Mouse (Mus musculus) neural tube, embryonic 14.5 days (tissue): ENCODE measurements around the gene Mrps16. TPM values are rescaled to one million over a fixed set of nuclear protein-coding genes. Genes with fewer than 3 reads are reported as not detected.

Source experiments
- ATAC-seq: fragments of 200-750 bp; cut with Nextera tagmentation; 2 replicates; pipeline ENCODE4 v1.8.0; 2017; ENCODE audit warnings: low read depth, mild to moderate bottlenecking, moderate TSS enrichment, moderate library complexity
- H3K27ac ChIP-seq: fragments of 300-500 bp; sonication (generic); 2 replicates; pipeline ENCODE4 v1.5.1; 2014; ENCODE audit warnings: low read depth, mild to moderate bottlenecking, control low read depth, low read length, moderate library complexity, mixed read lengths
- H3K27me3 ChIP-seq: fragments of 300-500 bp; sonication (generic); 2 replicates; pipeline ENCODE4 v1.6.1; 2014; ENCODE audit warnings: low read length; ENCODE audit not compliant: control insufficient read depth, insufficient read depth
- H3K36me3 ChIP-seq: fragments of 300-500 bp; sonication (generic); 2 replicates; pipeline ENCODE4 v1.6.1; 2014; ENCODE audit warnings: low read length, mixed read lengths; ENCODE audit not compliant: control insufficient read depth, insufficient read depth
- H3K4me1 ChIP-seq: fragments of 300-500 bp; sonication (generic); 2 replicates; pipeline ENCODE4 v1.6.1; 2014; ENCODE audit warnings: low read length; ENCODE audit not compliant: control insufficient read depth, insufficient read depth
- H3K4me2 ChIP-seq: fragments of 300-500 bp; sonication (generic); 2 replicates; pipeline ENCODE4 v1.6.1; 2014; ENCODE audit warnings: mild to moderate bottlenecking, low read depth, low read length, control low read depth
- H3K4me3 ChIP-seq: fragments of 300-500 bp; sonication (generic); 2 replicates; pipeline ENCODE4 v1.5.1; 2014; ENCODE audit warnings: low read depth, low read length, control low read depth, mixed read lengths
- H3K9ac ChIP-seq: fragments of 300-500 bp; sonication (generic); replicated peaks from 2 replicates; pipeline ENCODE4 v1.6.1; 2014; ENCODE audit warnings: low read depth, mild to moderate bottlenecking, control low read depth, low read length, mixed read lengths
- H3K9me3 ChIP-seq: fragments of 300-500 bp; sonication (generic); 2 replicates; pipeline ENCODE4 v1.6.1; 2016; ENCODE audit warnings: low read length; ENCODE audit not compliant: control insufficient read depth
- WGBS: fragments of 180-500 bp; shearing (Covaris S2); extraction: QIAGEN DNeasy Blood & Tissue Kit; methylation state at CpG from one replicate; pipeline ENCODE4 v1.1.7; 2014; 5-methylcytosine and 5-hydroxymethylcytosine counted together
- polyA plus RNA-seq: library from polyadenylated mRNA; unstranded; fragments of >200 nt; fragmentation: Nextera tagmentation; extraction: Ambion mirVana; gene quantifications from 2 replicates; pipeline ENCODE4 v1.2.1, GENCODE M21; 2014

The Mrps16 gene
- polyA plus RNA-seq, 1 experiment from 2014 or later: 71.2 TPM

- 47% methylated on average over 13 of the region's 13 CpGs for WGBS
- H3K4me3 ChIP-seq: no peak overlapping the region
- no peak overlapping the region for H3K4me2 ChIP-seq
- ATAC-seq: no peak
- H3K27me3 ChIP-seq: no peaks in the 10 kb centered on the region
- no peaks in the 10 kb centered on the region for H3K4me1 ChIP-seq
- H3K9ac ChIP-seq: no peak overlapping the region
- H3K27ac ChIP-seq: no peak overlapping the region
- no peaks in the 10 kb centered on the region for H3K9me3 ChIP-seq
- peaks cover 23% of the 10 kb centered on the region for H3K36me3 ChIP-seq
Measured at GRCm38 (mm10) chr14:20378313-20379061, 14.9 kb downstream of the Mrps16 start.

DNA sequence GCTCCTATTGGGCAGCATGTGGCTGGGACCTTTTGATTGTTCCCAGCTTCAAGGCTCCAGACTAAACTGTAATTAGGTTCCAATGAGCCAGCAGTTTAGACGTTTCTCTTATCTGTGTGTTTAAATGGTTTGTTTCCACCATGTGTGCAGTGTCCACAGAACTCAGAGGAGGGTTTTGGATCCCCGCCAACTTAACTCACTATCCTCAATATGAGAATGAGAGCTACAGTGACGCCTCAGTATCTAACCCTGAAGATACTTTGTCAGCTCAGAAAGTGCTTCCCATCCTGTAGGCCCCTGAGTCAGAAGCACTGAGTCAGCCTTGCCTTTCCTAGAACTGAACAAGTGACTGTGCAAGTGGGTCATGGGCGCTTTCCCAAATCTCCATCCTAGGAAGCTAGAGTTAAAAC lies 16.3 kb downstream of the Mrps16 start:
- H3K4me3 ChIP-seq: no peak overlapping the region
- peaks cover 18% of the 10 kb centered on the region for H3K36me3 ChIP-seq
- WGBS: 81% methylated on average over 4 of the region's 4 CpGs
- no peak overlapping the region for H3K4me2 ChIP-seq
- H3K4me1 ChIP-seq: no peaks in the 10 kb centered on the region
- no peaks in the 10 kb centered on the region for H3K9me3 ChIP-seq
- no peak for ATAC-seq
- no peaks in the 10 kb centered on the region for H3K27me3 ChIP-seq
- H3K27ac ChIP-seq: no peak overlapping the region
- H3K9ac ChIP-seq: no peak overlapping the region

GRCm38 (mm10) chr14:20371854-20372253 lies 21.6 kb downstream of the Mrps16 start:
- WGBS: 90% methylated on average over 1 of the region's 1 CpGs
- Histone ChIP-seq H3K4me2 (no peak overlapping the region), H3K4me1 (no peaks in the 10 kb centered on the region), H3K9ac (no peak overlapping the region), H3K36me3 (peaks cover 10% of the 10 kb centered on the region), H3K27ac (no peak overlapping the region), H3K9me3 (no peaks in the 10 kb centered on the region), H3K4me3 (no peak overlapping the region), H3K27me3 (no peaks in the 10 kb centered on the region)
- ATAC-seq: no peak

DNA sequence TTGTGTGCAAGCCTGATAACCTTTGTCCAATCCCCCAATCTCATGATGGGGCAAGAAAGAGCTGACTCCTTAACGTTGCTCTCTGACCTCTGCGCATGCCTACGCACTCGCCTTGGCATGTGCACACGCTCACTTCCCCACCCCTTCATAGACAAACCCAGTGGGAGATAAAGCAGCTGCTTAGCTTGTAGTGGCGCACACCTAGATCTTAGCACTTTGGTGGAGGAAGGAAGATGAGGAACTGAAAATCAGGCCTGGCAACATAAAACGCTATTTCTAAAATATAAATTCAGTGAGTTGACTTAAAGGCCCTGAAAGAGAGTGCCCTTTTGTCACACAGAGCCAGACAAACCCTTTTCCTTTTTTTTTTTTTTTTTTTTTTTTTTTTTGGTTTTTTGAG lies 22.6 kb downstream of the Mrps16 start:
- peaks cover 7% of the 10 kb centered on the region; the same call in 1 of the 2 replicates for H3K36me3 ChIP-seq
- no peak overlapping the region for H3K27ac ChIP-seq
- H3K9ac ChIP-seq: no peak overlapping the region
- 86% methylated on average over 7 of the region's 7 CpGs for WGBS
- no peak overlapping the region for H3K4me2 ChIP-seq
- H3K4me3 ChIP-seq: no peak overlapping the region
- H3K4me1 ChIP-seq: no peaks in the 10 kb centered on the region
- ATAC-seq: no peak
- H3K9me3 ChIP-seq: no peaks in the 10 kb centered on the region
- H3K27me3 ChIP-seq: no peaks in the 10 kb centered on the region

GRCm38 (mm10) chr14:20368271-20368670 lies 25.2 kb downstream of the Mrps16 start:
- WGBS: 99% methylated on average over 3 of the region's 3 CpGs
- H3K9ac ChIP-seq: no peak overlapping the region
- peaks cover 22% of the 10 kb centered on the region for H3K36me3 ChIP-seq
- no peak overlapping the region for H3K4me3 ChIP-seq
- H3K4me2 ChIP-seq: no peak overlapping the region
- no peaks in the 10 kb centered on the region for H3K4me1 ChIP-seq
- ATAC-seq: no peak
- no peaks in the 10 kb centered on the region for H3K27me3 ChIP-seq
- no peaks in the 10 kb centered on the region for H3K9me3 ChIP-seq
- no peak overlapping the region for H3K27ac ChIP-seq

- H3K36me3 ChIP-seq: peaks cover 51% of the 10 kb centered on the region
Measured at GRCm38 (mm10) chr14:20363230-20363629, 30.2 kb downstream of the Mrps16 start.

GRCm38 (mm10) chr14:20347991-20348541 lies 45.4 kb downstream of the Mrps16 start, which contains the start of the genes Ecd and Fam149b:
TSS of gene Ecd (minus strand) at chr14:20348121.
TSS of gene Fam149b (plus strand) at chr14:20348162.
- peak within 1 kb of the TSS; percentile 82 for H3K4me2 ChIP-seq
- peaks cover 13% of the 10 kb centered on the region for H3K4me1 ChIP-seq
- WGBS: under 1% methylated on average over 42 of the region's 42 CpGs
- H3K9me3 ChIP-seq: no peaks in the 10 kb centered on the region
- peaks cover 6% of the 10 kb centered on the region for H3K36me3 ChIP-seq
- ATAC-seq: peak; percentile 99
- H3K4me3 ChIP-seq: peak within 1 kb of the TSS; percentile 89
- H3K27ac ChIP-seq: peak within 1 kb of the TSS; percentile 93
- H3K27me3 ChIP-seq: no peaks in the 10 kb centered on the region
- H3K9ac ChIP-seq: peak within 1 kb of the TSS; percentile 94

More at GRCm38 (mm10) chr14:20363230-20363629, 30.2 kb downstream of the Mrps16 start:
- no peak for ATAC-seq
- H3K4me1 ChIP-seq: no peaks in the 10 kb centered on the region
- no peak overlapping the region for H3K9ac ChIP-seq
- H3K27ac ChIP-seq: no peak overlapping the region
- 96% methylated on average over 4 of the region's 4 CpGs for WGBS
- no peak overlapping the region for H3K4me2 ChIP-seq
- no peaks in the 10 kb centered on the region for H3K9me3 ChIP-seq
- no peak overlapping the region for H3K4me3 ChIP-seq
- no peaks in the 10 kb centered on the region for H3K27me3 ChIP-seq

DNA sequence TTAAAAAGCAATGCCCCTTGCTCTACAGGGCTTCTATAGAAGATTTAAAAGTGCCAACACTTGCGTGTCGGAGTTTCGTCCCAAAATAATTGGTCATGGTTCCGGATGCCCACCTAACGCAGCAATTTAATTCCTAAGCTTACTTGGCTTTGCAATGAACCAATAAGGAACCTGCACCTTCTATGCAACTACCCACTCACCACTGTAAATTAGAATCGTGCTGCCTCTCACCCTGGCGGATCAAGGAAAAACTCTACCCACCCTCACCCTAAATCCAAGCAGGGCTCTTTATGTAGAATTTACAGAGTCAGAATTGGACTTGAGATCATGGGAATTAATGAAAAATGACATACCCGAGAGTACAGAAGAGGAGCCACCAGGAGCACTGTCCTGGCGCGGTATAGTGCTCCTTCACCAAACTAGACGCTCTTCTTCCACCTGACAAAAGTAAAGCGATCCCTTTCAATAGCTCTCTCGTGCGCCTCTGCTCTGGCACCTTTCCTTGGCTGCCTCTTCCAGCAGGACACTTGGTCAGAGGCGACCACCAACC lies 45.9 kb downstream of the Mrps16 start:
- peak; percentile 44 for ATAC-seq
- Histone ChIP-seq H3K9ac (peak overlapping the region; percentile 58), H3K4me3 (peak overlapping the region; percentile 89), H3K4me2 (peak overlapping the region; percentile 82), H3K27ac (peak overlapping the region; percentile 93), H3K27me3 (no peaks in the 10 kb centered on the region), H3K36me3 (peaks cover 6% of the 10 kb centered on the region), H3K4me1 (peaks cover 13% of the 10 kb centered on the region), H3K9me3 (no peaks in the 10 kb centered on the region)
- WGBS: 4% methylated on average over 15 of the region's 15 CpGs

GRCm38 (mm10) chr14:20345885-20346284 lies 47.5 kb downstream of the Mrps16 start:
- 91% methylated on average over 9 of the region's 9 CpGs for WGBS
- peaks cover 5% of the 10 kb centered on the region; the same call in 1 of the 2 replicates for H3K36me3 ChIP-seq

More at GRCm38 (mm10) chr14:20345885-20346284, 47.5 kb downstream of the Mrps16 start:
- no peaks in the 10 kb centered on the region for H3K27me3 ChIP-seq
- ATAC-seq: no peak
- no peak overlapping the region for H3K9ac ChIP-seq
- H3K9me3 ChIP-seq: no peaks in the 10 kb centered on the region
- no peak overlapping the region for H3K4me2 ChIP-seq
- no peak overlapping the region for H3K27ac ChIP-seq
- H3K4me3 ChIP-seq: no peak overlapping the region
- peaks cover 13% of the 10 kb centered on the region for H3K4me1 ChIP-seq
